ENCODE assay signal across 10 mouse cellular contexts in the genomic region with DNA sequence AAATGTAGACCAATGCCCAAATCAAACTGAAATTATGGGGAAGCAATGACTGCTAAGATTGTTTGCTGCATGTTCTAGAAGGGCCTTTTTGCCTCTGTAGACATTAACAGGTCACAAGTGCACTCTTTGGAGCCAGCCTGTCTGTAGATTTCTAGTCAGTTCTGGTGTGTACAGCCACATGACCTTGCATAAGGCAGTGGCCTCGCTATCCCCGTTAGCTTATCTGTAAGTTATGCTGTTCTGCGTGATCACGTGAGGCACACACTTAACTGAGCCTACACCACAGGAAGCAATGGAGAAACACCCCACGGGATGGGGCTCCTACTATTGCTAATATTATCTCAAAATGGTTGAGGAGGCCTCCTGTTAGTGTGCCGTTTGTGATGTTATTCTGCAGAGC.
DNase-seq lines count a peak whose midpoint lies in the region; ATAC-seq lines count a peak whose summit lies in the region.
"Had no signal": no experiment of that assay in that cellular context is flagged by ENCODE, and none has a peak within 500 bp of the region (broad histone marks: within the 10 kb centered on the region; RNA-seq: fewer than 3 reads in every experiment).

No protein-coding gene starts in this region.

- ATAC-seq in granulocyte monocyte progenitor cell, adult 5-6 weeks (replicated peaks; ENCODE audit: poor library complexity, severe bottlenecking), result peak; percentile 95
- ATAC-seq in intestine, embryonic 16.5 days, result peak; percentile 97

- no peak overlapping the region for H3K4me2 ChIP-seq in intestine, embryonic 16.5 days (ENCODE audit: low read depth, low read length)
- H3K4me2 ChIP-seq: embryonic facial prominence, embryonic 12.5 days; limb, embryonic 13.5 days had no signal

- no peak overlapping the region for H3K4me3 ChIP-seq in intestine, embryonic 16.5 days (ENCODE audit: low read length)
- no peak overlapping the region for H3K4me3 ChIP-seq in macrophage (ENCODE audit: inconsistent target)
- H3K4me3 ChIP-seq: embryonic facial prominence, embryonic 12.5 days; limb, embryonic 13.5 days had no signal

- DNase-seq in heart, adult 11 months, result peak; percentile 96
- DNase-seq in heart, postnatal 25 days (ENCODE audit: low spot score), result no peak
- DNase-seq in neural tube, embryonic 10.5 days (ENCODE audit: extremely low spot score, low spot score), result no peak
- DNase-seq in retina, embryonic 14.5 days (ENCODE audit: low spot score), result no peak
- DNase-seq in natural killer cell, adult 2 months (ENCODE audit: low spot score in 2 of 2), result no peak

- H3K79me2 ChIP-seq in macrophage (ENCODE audit: inconsistent target), result no peaks in the 10 kb centered on the region; the same call in 1 of the 2 replicates

- no peak overlapping the region for H3K9ac ChIP-seq in intestine, embryonic 16.5 days (ENCODE audit: low read depth, low read length)
- H3K9ac ChIP-seq: embryonic facial prominence, embryonic 12.5 days; limb, embryonic 13.5 days had no signal

- H3K27ac ChIP-seq in intestine, embryonic 16.5 days (ENCODE audit: low read length), result no peak overlapping the region
- H3K27ac ChIP-seq in macrophage, result peak overlapping the region; percentile 34
- H3K27ac ChIP-seq: embryonic facial prominence, embryonic 12.5 days; limb, embryonic 13.5 days had no signal

- H3K9me3 ChIP-seq in intestine, embryonic 16.5 days (ENCODE audit: control insufficient read depth, low read length), result no peaks in the 10 kb centered on the region
- H3K9me3 ChIP-seq: embryonic facial prominence, embryonic 12.5 days; limb, embryonic 13.5 days had no signal

- no peaks in the 10 kb centered on the region for H3K36me3 ChIP-seq in intestine, embryonic 16.5 days (ENCODE audit: control insufficient read depth, insufficient read depth, low read length)
- H3K36me3 ChIP-seq in macrophage (ENCODE audit: inconsistent target), result no peaks in the 10 kb centered on the region

- intact Hi-C loops in heart, postnatal 25 days (cut with DNase I), result no loop called here

- H3K27me3 ChIP-seq in intestine, embryonic 16.5 days (replicated peaks; ENCODE audit: control insufficient read depth, insufficient read depth, low read length), result 0 out of 2 replicates have a peak, but pooled peaks cover 5% of the 10 kb centered on the region
- H3K27me3 ChIP-seq: embryonic facial prominence, embryonic 12.5 days had no signal

- WGBS in intestine, embryonic 16.5 days, result 54% methylated on average over 6 of the region's 6 CpGs
- 54% methylated on average over 6 of the region's 6 CpGs for WGBS in macrophage (ENCODE audit: missing documents)

- no peaks in the 10 kb centered on the region for H3K4me1 ChIP-seq in intestine, embryonic 16.5 days (ENCODE audit: control insufficient read depth, insufficient read depth, low read length)
- H3K4me1 ChIP-seq: embryonic facial prominence, embryonic 12.5 days; limb, embryonic 13.5 days had no signal
